Mouse (Mus musculus) E14TG2a.4 (cell line): Measurements from ENCODE around the gene Ctbp2.
A peak's percentile ranks its signal among the peaks of the same experiment; 100 is the strongest.

Experiments
- CTCF ChIP-seq: conservative IDR thresholded peaks from 2 replicates; pipeline ENCODE4 v1.5.1; 2014; ENCODE audit warnings: low read length
- NANOG ChIP-seq: IDR thresholded peaks from 2 replicates; pipeline ENCODE4 v1.6.1; 2014; ENCODE audit warnings: borderline replicate concordance, low read length, mixed read lengths
- POU5F1 ChIP-seq: IDR thresholded peaks from 2 replicates; pipeline ENCODE4 v1.6.1; 2014; ENCODE audit warnings: low read length, borderline replicate concordance

DNA sequence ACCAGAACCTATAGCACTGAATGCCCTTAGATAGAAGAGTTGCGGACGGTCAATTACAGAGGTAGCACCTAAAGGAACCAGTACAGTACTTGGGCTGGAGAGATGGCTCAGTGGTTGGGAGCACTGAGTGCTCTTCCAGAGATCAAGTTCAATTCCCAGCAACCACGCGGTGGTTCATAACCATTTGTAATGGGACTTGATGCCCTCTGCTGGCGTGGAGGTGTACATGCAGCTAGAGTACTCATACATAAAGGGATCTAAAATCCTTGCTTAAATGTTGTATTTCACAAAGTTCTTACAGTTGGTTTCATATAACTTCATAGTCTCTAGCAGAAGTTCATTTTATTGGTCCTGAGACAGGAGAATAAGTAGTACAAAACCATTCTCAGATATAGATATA is 9.4 kb upstream of the Ctbp2 start:
- TF ChIP-seq CTCF, result peak; percentile 55
- TF ChIP-seq NANOG, result no peak
- no peak for TF ChIP-seq POU5F1
